Mouse (Mus musculus) layer of hippocampus, adult 9-11 months (tissue): ENCODE measurements around the gene Actl6a.
"Not testable (repeated sequence)": the region's sequence is repeated elsewhere in the genome, so short reads cannot be mapped to it uniquely, and the experiment has no call there.

Experiments used
- DNase-seq: peaks from one replicate; pipeline ENCODE4 v3.0.0; 2022

The Actl6a gene

GRCm38 (mm10) chr3:32705647-32706348, at the start of gene Actl6a:
TSS of gene Actl6a (plus strand) at chr3:32706298.
- not testable (repeated sequence) for DNase-seq

DNA sequence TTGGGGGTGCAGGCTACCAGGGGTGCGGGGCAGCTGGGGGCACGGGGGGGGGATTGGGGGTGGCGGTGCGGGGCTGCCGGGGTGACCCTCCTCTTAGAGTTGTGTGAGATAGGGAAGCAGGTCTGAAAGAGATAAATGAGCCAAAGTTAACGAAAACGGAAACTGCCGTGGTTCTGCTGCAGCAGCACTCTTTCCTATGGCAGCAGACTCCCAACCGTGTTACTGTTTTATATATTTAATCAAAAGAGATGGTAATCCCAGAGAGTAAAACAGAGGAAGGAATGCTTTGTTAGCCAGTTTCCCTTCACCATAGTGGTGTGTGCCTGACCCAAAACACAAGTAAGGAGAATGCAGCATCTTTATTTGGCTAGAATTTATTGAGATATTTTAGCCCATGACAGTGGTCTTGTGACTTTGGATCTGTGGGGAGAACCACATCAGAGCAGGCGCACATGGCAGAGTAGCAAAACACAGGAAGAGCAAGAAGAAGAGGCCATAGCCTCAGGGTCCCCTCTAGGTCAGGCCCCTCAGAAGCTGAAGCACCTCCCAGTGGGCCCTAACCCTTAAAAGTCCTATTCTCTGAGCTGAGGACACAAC, 49.6 kb upstream of the Actl6a start:
- DNase-seq = no peak

- no peak for DNase-seq
Observed at GRCm38 (mm10) chr3:32658401-32658800, 47.7 kb upstream of the Actl6a start.

DNA sequence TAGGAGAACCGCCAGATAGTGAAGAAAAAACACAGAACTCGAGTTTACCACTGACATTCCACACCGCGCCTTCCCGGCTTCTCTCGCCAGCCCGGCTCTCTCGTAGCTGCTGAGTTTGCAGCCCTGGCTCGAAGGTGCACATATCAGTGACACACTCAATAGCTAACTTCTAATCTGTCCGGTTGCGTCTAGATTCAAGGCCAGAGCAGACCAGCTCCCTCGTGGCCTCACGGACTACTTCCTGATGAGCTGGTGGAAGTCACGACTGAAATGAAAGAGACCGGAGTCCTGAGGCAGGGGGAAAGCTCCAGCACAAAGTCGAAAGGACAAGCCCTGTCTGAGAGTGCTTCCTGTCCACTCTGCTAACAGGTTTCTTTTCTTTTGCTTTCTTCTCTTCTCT, 47.3 kb upstream of the Actl6a start:
- no peak for DNase-seq

DNA sequence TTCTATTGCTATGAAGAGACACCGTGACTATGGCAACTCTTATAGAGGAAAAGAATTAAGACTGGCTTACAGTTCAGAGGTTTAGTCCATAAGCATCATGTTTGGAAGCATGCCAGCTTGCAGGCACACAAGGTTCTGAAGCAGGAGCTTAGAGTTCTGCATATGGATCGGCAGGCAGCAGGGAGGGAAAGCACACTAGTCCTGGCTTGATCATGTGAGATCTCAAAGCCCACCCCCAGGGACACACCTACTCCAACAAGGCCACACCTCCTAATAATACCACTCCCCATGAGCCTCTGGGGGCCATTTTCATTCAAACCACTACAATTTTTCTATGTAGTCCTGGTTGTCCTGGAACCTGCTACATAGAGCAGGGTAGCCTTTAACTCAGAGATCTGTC, 46.6 kb upstream of the Actl6a start:
- DNase-seq = no peak

DNA sequence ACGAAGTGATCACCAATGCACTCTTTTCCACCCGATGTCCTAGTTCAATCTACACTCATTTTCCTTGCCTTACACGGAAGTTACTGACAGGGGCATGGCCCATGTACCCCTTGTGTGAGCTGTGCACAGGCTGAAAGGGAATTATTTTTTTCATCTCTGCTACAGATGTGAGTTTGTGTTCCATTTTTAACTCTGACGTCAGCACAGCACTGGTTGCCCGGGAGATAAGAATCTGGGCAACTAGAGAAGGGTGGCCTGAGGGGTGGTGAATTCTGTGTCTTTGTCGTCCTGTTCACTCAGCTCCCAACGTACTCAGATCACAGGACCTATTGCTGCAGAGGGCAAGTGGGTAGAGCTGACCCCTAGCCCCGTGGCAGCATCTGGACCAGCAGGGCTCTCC, 45.8 kb upstream of the Actl6a start:
- DNase-seq = no peak

DNA sequence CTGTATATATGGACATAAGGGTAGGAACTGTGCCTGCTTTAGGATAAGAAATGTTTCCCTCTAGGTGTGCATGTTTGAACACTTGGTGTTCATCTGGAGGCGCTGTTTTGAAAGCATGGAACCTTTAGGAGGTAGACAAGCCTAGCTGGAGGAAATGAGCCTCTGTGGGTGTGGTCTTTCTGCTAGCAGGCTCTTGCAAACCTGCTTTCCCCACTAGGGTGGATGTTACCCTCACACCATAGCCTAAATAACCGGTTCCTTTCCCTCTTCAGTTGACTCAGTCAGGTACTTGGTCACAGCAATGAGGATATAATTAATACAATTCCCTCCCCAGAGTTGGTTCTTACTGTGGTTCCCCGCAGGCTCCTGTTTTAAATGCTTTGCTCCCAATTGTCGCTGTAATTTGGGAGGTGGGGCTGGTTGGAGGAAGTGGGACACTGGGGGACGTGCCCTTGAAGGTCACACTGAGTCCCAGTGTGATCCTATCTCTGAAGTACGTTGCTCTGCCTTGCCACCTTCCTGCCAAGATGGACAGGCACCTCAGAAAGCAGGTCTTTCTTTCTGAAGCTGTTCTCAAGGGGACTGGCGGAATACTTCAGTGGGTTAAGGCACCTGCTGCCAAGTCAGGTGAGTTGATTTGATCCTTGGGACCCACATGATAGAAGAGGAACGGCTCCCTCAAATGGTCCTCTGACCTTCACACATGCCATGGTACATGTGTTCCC, 45.1 kb upstream of the Actl6a start:
- DNase-seq = no peak

DNA sequence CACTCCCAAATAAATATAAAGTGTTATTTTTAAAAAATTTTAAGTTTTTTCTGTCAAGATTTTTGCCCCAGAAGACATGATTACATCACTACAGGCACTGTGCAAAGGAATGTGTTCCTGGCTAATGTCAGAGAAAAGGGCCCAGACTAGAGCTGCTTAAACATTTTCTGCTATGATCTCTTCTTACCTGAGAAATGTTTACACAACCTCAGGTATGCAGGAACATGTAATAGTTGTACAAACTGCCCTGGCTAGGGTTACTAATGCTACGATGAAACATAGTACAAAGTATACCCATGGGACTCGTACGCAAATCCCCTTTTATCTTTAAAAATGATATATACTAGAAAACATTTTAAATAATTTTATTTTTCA, 44.6 kb upstream of the Actl6a start:
- no peak for DNase-seq

DNA sequence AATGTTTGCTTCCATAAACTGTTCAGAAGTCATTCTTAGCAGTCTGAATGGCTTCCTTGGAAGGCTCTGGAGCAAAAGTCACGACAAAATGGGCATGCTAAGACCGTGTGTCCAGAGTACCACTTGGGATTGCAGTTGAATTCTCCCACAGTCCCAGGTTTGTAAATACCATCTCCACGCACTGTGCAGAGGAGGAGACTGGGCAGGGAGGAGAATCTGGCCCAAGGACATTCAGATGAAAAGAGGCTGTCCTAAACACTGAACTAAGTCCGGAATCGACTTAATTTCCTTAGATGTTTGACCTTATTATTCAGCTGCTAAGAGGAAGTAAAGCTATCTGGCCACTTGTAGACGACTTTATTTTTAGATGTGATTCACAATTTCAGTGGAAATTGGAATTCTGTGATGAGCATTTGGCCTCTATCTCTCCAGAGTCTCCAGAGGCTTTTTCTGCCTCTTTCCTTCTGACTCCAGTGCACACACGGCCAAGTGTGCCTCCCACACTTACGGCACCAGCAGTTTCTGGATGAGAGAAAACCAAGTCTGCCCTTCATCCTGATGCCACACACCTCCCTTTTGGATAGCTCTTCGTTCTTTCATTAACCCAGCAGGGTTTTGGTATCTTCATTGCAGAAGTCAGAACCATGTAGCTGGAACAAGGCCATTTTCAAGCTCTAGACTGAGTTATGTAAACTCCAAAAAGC, 37.7 kb upstream of the Actl6a start:
- DNase-seq = no peak

DNA sequence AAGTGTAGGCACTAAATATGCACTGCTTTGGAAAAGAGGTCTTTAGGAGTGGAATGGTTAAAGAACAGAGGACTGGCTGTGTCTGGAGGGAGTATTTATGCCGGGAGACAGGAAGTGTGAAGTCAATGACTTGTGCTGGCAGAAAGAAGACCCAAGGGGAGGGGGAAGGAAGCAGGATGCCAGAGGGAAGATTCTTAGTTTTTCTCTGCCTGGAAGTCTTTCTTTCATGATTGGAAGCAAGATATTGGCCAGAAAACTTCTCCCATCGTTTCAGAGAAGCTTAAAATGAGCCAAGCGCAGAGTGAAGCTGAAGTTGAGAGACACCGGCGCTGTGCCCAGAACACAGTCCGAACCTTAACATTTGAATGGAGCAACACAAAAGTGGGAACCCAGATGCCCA, 36.9 kb upstream of the Actl6a start:
- DNase-seq = no peak

DNA sequence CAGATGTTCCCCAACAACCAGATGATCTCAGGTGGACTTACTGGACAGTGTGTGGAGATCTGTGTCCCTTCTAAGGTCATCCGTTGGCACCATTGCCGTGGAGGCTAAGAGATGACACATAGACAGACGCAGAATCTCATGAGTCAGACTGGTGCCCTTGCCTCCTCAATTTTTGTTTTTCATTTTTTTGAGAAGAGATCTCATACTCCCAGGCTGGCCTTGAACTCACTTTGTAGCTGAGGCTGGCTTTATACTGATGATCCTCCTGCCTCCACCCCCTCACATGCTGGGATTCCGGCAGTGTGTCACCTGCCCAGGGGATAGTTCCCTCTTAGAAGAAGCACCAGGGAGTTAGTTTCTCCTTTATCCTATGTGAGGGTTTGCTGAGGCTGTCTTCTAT, 35.9 kb upstream of the Actl6a start:
- no peak for DNase-seq

GRCm38 (mm10) chr3:32673151-32673550, 32.9 kb upstream of the Actl6a start:
- no peak for DNase-seq

- DNase-seq = no peak
Observed at GRCm38 (mm10) chr3:32676393-32676792, 29.7 kb upstream of the Actl6a start.

DNA sequence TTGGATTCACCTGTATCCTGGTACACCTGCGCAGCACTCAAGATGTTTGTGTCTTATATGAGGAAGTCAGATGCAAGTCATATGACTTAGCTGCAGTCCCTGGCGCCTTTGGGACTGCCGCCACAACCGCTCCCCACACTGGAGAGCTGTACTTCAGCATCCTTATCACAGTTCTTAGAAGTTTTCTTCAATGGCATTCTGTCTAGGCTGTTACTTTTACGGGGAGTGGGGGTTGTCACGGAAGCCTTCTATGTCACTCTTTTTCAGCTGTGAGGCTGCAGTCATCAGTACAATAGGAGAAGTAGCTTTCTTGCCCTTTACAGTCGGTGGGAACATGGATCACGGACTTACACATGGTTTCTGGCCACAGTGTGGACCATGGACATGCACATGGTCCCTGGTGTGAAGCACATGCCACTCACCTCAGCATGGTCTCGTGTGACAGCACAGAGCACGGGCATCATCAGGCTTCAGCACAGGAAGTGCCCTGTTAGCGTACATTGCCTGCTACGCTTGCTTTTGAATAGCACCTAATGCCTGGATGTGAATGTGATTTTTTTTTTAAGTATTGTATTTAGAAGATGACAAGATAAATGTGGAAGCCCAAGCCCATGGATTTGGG, 23.1 kb upstream of the Actl6a start:
- no peak for DNase-seq

DNA sequence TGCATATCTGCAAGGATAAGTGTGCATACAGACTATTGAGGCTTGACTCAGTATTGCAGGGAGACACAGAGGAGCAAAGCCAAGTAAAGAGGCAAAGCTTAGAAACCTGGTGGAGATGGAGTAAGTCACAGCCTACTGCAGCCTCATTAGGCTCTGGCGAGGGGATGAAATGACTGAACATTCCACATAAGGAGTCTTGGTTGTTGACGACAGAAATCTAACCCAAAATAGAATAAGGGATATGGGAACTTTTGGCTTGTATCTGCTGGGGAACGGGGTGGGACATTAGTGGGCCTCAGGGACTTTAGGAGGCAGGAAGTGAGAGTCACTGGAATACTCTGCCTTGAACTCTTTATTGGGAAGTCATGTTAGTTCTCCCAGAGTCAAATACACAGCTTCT, 21.5 kb upstream of the Actl6a start:
- DNase-seq = no peak

DNA sequence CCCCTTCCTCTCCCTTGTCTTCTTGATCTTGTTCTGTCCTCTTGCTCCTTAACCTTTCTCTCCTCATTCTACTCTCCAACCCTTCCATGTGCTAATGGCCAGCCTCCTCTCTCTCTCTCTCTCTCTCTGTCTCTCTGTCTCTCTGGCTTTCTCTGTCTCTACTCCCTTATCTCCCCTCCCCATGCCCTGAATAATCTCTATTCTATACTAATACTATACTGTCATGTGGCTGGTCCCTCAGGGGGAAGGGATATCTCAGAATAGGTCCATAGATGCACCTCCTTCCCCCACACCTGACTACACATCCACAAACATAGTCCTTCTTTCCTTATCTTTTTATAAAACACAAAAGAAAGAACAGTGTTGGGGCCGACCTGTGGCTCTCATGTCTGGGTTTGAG, 19.6 kb upstream of the Actl6a start:
- DNase-seq = no peak

DNA sequence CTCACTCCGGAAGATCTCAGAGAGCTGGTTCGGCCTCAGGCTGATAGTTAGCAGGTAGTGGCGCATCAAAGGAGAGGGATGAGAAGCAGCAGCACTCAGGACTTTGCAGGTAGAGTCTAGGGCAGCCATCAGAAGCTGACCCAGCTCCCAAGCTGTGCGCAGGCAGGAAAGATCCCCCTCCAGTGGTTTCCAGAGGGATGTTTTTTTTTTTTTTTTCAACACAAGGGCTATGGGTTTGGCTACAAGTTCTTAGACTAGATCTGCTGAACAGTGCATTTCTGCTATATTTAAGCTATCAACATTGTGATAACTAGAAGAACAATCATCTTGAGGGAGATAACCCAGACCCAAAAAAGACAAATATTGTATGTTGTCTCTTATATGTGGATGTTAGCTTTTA, 18.9 kb upstream of the Actl6a start:
- DNase-seq = no peak

- no peak for DNase-seq
Observed at GRCm38 (mm10) chr3:32689567-32689999, 16.5 kb upstream of the Actl6a start.

DNA sequence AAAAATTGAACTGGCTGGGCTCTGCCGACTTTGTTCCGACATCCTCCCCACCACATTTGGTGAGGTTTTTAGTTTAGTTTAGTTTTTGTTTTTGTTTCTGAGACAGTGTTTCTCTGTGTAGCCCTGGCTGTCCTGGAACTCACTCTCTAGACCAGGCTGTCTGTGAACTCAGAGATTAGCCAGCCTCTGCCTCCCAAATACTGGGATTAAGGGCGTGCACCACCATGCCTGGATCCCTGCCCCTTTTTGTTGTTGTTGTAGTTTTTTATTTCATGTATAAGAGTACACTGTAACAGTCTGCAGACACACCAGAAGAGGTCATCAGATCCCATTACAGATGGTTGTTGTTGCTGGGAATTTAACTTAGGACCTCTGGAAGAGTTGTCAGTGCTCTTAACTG, 16.1 kb upstream of the Actl6a start:
- no peak for DNase-seq

DNA sequence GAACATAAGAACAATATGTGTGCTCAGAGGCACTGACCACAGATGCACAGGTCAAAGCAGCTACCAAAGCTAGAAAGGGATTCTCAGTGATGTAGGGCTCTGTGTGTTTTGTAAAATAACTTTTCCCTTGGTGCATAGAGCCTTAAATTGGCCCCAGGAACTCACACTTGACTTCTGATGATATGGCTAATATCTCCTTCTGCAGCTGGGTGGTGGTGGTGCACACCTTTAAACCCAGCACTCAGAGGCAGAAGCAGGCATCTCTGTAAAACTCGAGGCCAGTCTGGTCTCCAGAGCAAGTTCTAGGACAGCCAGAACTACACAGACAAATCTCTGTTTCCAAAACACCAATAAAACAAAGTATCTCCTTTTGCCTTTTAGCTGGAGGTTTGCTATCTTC, 15.2 kb upstream of the Actl6a start:
- DNase-seq = no peak

GRCm38 (mm10) chr3:32691841-32692240, 14.3 kb upstream of the Actl6a start:
- DNase-seq = no peak

GRCm38 (mm10) chr3:32694211-32694610, 11.9 kb upstream of the Actl6a start:
- DNase-seq = no peak
